Mouse (Mus musculus) hindbrain, embryonic 11.5 days (tissue): ENCODE data around the gene Sema6d. TPM values are rescaled to one million over a fixed set of nuclear protein-coding genes. Genes with fewer than 3 reads are reported as not detected.

Source experiments
- ATAC-seq: fragments of 200-750 bp; cut with Nextera tagmentation; 2 replicates; pipeline ENCODE4 v1.8.0; 2017; ENCODE audit warnings: mild to moderate bottlenecking, moderate TSS enrichment, moderate library complexity; ENCODE audit not compliant: low FRiP score
- DNase-seq: peaks from one replicate; pipeline ENCODE4 v3.0.0-alpha.2; 2015; ENCODE audit warnings: low spot score
- H3K27ac ChIP-seq: fragments of 300-500 bp; sonication (generic); 2 replicates; pipeline ENCODE4 v1.5.1; 2014; ENCODE audit warnings: mild to moderate bottlenecking, low read depth, low read length
- H3K27me3 ChIP-seq: fragments of 300-500 bp; sonication (generic); 2 replicates; pipeline ENCODE4 v1.6.1; 2014; ENCODE audit warnings: mild to moderate bottlenecking, low read length, moderate library complexity, mixed read lengths; ENCODE audit not compliant: control insufficient read depth, insufficient read depth
- H3K36me3 ChIP-seq: fragments of 300-500 bp; sonication (generic); 2 replicates; pipeline ENCODE4 v1.6.1; 2014; ENCODE audit warnings: mild to moderate bottlenecking, low read length, moderate library complexity, mixed read lengths; ENCODE audit not compliant: control insufficient read depth, insufficient read depth
- H3K4me1 ChIP-seq: fragments of 300-500 bp; sonication (generic); replicated peaks from 2 replicates; pipeline ENCODE4 v1.6.1; 2014; ENCODE audit warnings: low read length, mixed read lengths; ENCODE audit not compliant: control insufficient read depth, insufficient read depth
- H3K4me2 ChIP-seq: fragments of 300-500 bp; sonication (generic); replicated peaks from 2 replicates; pipeline ENCODE4 v1.6.1; 2014; ENCODE audit warnings: mild to moderate bottlenecking, low read depth, low read length
- H3K4me3 ChIP-seq: fragments of 300-500 bp; sonication (generic); 2 replicates; pipeline ENCODE4 v1.5.1; 2014; ENCODE audit warnings: low read depth, low read length
- H3K9ac ChIP-seq: fragments of 300-500 bp; sonication (generic); 2 replicates; pipeline ENCODE4 v1.6.1; 2014; ENCODE audit warnings: low read depth, low read length
- H3K9me3 ChIP-seq: fragments of 300-500 bp; sonication (generic); 2 replicates; pipeline ENCODE4 v1.6.1; 2016; ENCODE audit warnings: low read length; ENCODE audit not compliant: control insufficient read depth
- WGBS: fragments of 180-500 bp; shearing (Covaris S2); extraction: QIAGEN DNeasy Blood & Tissue Kit; methylation state at CpG from one replicate; pipeline ENCODE4 v1.1.7; 2014; 5-methylcytosine and 5-hydroxymethylcytosine counted together
- polyA plus RNA-seq: library from polyadenylated mRNA; unstranded; fragments of >200 nt; fragmentation: Nextera tagmentation; extraction: Ambion mirVana; gene quantifications from 2 replicates; pipeline ENCODE4 v1.2.1, GENCODE M21; 2014

Sema6d gene
- polyA plus RNA-seq, 1 experiment from 2014 or later = 26.2 TPM

DNA sequence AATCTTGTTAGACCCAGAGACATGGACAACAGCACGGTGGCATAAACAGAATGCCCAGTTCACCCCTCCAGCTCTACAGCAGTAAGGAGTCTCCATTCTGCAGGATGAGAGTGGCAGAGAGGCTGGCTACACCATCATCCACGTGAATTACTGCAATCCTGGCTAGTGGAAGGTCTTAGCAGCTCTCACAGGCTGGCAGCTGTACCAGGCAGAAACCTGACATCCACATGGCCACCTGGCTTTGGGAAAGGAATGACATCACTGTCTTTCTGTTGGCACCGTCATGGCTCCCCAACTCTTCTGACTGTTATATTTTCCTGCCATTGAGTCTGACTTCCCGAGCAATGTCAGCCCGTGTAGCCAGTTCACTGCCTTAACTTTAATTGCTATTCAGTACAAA lies 474.0 kb downstream of the Sema6d start:
- Histone ChIP-seq H3K4me2 (no peak overlapping the region), H3K36me3 (no peaks in the 10 kb centered on the region), H3K4me1 (no peaks in the 10 kb centered on the region), H3K9ac (no peak overlapping the region), H3K27me3 (no peaks in the 10 kb centered on the region), H3K9me3 (no peaks in the 10 kb centered on the region), H3K4me3 (no peak overlapping the region), H3K27ac (no peak overlapping the region)
- no peak for DNase-seq
- ATAC-seq = no peak
- 85% methylated on average over 5 of the region's 5 CpGs for WGBS

DNA sequence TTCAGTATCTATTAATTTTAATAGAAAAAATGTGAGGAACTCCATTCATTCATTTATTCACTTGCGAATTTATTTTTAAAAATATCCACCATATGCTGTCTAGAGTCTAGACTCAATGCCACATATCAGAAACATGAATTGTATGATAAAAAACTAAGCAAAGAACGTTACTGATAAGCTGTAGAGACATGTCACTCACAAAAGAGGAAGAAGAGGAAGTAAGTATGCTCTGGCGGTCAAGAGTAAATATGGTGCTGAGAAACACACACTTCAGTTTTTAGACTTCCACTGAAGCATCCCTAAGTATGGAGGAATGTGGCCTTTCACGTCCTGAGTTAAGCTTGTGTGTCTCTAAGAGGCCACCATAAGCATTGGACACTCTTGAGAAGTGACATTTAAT lies 484.0 kb downstream of the Sema6d start:
- 78% methylated on average over 4 of the region's 4 CpGs for WGBS
- Histone ChIP-seq H3K27ac (no peak overlapping the region), H3K4me2 (no peak overlapping the region), H3K9ac (no peak overlapping the region), H3K4me1 (no peaks in the 10 kb centered on the region), H3K36me3 (no peaks in the 10 kb centered on the region), H3K27me3 (no peaks in the 10 kb centered on the region), H3K9me3 (no peaks in the 10 kb centered on the region), H3K4me3 (no peak overlapping the region)
- ATAC-seq (no peak), DNase-seq (no peak)

DNA sequence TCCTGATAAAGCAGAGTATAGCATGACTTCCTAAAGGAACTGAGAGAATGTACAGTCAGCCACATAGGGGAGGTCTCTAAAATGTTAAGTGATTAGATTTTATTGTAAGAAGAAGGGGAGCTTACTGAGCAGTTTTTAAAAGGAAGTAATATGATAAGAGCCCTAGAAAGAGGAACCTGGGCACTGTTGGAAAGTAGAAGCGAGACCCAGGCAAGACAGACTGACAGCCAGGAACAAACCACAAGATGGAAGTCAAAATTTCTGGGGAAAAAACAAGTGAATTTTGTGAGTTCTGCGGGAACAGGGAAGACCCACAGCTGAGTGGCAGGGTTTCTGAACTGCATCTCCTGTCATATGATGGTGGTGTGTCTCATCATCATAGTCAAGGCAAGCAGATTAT lies 486.3 kb downstream of the Sema6d start:
- DNase-seq = no peak
- H3K9ac ChIP-seq = no peak overlapping the region
- no peak for ATAC-seq
- H3K4me1 ChIP-seq = no peaks in the 10 kb centered on the region
- no peak overlapping the region for H3K27ac ChIP-seq
- no peaks in the 10 kb centered on the region for H3K36me3 ChIP-seq
- H3K9me3 ChIP-seq = no peaks in the 10 kb centered on the region
- no peak overlapping the region for H3K4me2 ChIP-seq
- no peaks in the 10 kb centered on the region for H3K27me3 ChIP-seq
- 86% methylated on average over 2 of the region's 2 CpGs for WGBS
- no peak overlapping the region for H3K4me3 ChIP-seq

DNA sequence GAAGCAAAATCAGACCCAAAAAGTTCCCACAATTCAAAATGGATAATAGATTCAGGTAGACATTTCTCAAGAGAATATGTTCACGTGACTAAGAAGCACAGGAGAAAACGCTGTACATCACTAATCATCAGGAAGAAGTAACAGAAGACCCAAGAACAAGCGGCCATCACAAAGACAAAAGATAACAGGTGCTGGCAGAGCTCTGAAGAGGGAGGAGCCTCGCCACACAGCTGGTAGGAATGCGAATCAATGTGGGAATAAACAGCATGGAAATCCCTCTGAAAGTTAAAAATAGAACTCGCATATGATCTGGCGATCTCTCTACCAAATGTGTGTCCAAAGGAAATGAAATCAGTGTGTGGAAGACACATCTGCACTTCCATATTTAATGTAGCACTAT lies 493.8 kb downstream of the Sema6d start:
- no peak for ATAC-seq

DNA sequence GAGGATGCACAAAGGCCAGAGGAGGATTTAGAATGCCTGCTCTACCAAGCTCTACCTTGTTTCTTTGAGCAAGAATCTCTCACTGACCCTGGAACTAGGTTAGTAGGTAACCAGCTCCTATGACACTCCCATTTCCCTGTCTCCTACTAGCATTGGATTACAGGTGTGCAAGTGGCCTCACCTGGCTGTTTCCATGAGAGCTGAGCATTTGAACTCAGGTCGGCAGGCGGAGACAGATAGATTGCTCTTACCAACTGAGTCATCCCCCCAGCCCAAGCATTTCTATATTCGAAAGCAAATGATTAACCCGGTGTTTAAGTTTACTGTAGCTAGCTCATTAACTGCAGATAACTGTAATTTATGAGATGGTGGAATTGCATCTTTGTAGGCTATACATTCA lies 503.0 kb downstream of the Sema6d start:
- Histone ChIP-seq H3K36me3 (no peaks in the 10 kb centered on the region), H3K4me3 (no peak overlapping the region), H3K9ac (no peak overlapping the region), H3K27ac (no peak overlapping the region), H3K4me2 (no peak overlapping the region), H3K9me3 (no peaks in the 10 kb centered on the region), H3K27me3 (no peaks in the 10 kb centered on the region), H3K4me1 (no peaks in the 10 kb centered on the region)
- 98% methylated on average over 4 of the region's 4 CpGs for WGBS
- ATAC-seq (no peak), DNase-seq (no peak)

More for the DNA sequence above, 493.8 kb downstream of the Sema6d start:
- Histone ChIP-seq H3K36me3 (no peaks in the 10 kb centered on the region), H3K4me1 (no peaks in the 10 kb centered on the region), H3K27me3 (no peaks in the 10 kb centered on the region), H3K4me2 (no peak overlapping the region), H3K27ac (no peak overlapping the region), H3K9me3 (no peaks in the 10 kb centered on the region), H3K4me3 (no peak overlapping the region), H3K9ac (no peak overlapping the region)
- WGBS = 75% methylated on average over 7 of the region's 7 CpGs
- no peak for DNase-seq

DNA sequence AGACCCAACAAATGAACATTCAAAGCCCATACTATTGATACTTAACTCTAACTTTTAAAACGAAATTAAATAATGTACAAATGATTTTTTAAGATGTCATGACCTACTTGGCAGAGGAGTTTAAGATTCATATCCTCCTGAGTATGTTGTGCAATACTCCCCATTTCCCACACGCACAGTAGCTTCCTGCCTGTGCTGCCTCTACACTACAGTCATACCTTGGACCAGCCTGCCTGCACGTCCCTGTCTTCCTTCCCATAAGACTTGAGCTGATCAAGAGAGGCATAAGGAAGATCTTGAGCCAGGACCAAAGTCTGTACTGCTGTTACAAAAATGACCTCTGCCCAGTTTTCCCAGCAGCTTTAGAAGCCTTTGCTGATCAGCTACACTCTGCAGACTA lies 509.2 kb downstream of the Sema6d start:
- no peaks in the 10 kb centered on the region for H3K36me3 ChIP-seq
- DNase-seq = no peak
- no peak overlapping the region for H3K4me3 ChIP-seq
- no peak overlapping the region for H3K27ac ChIP-seq
- H3K4me1 ChIP-seq = no peaks in the 10 kb centered on the region
- WGBS = 86% methylated on average over 3 of the region's 3 CpGs
- ATAC-seq = no peak
- no peak overlapping the region for H3K9ac ChIP-seq
- H3K4me2 ChIP-seq = no peak overlapping the region
- H3K27me3 ChIP-seq = no peaks in the 10 kb centered on the region
- H3K9me3 ChIP-seq = no peaks in the 10 kb centered on the region

DNA sequence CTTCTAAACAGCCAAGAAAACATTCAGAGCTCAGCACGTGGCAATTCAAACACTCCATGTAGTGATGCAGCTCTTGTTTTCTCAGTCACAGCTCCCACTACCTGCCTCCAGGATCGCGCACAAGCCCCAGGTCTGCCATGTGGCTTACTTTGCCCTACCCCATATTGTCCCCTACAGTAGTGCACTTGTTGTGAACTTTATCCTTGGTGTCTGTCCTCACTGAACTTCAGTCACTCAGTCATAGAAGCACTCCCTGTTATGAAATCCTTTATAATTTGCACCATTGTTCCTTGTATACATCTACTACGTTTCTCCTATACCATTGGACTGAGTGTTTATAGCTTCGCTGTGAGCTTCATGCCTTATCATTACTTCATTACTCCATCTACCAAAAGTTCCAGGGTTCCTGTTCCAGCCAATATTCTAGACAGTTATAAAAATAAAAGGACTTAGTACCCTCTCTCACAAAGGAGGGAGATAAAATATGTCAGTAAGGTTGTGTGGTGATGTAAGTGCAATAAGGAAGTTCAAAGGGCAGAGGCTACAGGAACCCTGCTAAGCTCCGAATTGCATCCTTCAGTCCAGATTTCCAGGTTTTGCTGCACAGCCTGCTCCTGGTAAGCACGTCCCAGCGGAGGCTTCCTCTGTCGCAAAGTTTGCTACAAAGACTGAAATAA lies 512.1 kb downstream of the Sema6d start:
- 78% methylated on average over 9 of the region's 9 CpGs for WGBS

DNA sequence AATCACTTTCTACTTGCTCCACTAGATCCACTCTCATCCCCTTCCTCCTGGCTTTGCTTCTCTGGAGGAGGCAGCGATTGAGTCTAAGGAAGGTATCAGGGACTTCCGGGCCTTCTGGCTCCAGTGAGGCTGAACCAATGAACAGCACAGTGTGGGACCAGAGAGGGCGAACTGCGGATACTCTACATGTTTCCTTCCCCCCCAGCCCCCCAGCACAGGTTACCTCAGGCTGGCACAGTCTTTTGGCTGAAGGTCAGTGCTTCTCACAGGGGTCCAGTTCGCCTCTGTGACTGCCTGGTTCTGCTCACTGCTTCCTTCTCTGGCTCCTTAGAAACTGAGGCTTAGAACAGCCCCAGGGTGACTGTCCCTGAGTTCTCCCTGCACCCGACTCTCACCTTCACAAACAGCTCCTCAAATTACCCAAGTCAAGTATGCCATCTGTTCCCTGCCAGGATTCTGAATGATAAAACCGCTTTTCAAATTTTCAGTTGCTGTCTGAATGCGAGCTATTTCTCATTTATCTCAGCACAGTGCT lies 512.7 kb downstream of the Sema6d start:
- 58% methylated on average over 8 of the region's 8 CpGs for WGBS
- no peak overlapping the region for H3K9ac ChIP-seq

More for the DNA sequence above, 512.1 kb downstream of the Sema6d start:
- Histone ChIP-seq H3K27ac (no peak overlapping the region), H3K9ac (no peak overlapping the region), H3K4me1 (no peaks in the 10 kb centered on the region), H3K9me3 (no peaks in the 10 kb centered on the region), H3K27me3 (no peaks in the 10 kb centered on the region), H3K36me3 (no peaks in the 10 kb centered on the region), H3K4me2 (no peak overlapping the region), H3K4me3 (no peak overlapping the region)
- DNase-seq (no peak), ATAC-seq (no peak)

DNA sequence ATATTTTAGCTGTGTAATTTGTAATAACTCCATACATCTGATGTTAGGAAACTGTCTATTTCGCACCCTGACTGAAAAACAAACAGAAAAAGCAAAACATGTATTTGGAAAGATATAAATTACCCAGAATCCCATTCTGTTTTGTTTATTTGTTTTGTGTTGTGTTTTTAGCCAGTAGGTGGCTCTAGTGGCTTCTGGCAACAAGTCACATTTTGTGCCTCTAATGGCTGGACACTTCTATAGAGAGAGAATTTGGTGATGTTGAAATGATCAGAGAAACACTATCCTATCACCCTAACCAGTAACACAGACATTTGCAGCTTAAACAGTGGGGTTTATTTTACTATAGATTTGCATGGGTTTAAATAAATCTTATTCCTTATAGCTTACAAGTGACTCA lies 515.6 kb downstream of the Sema6d start:
- no peak for ATAC-seq
- H3K9me3 ChIP-seq = no peaks in the 10 kb centered on the region
- no peak overlapping the region for H3K4me3 ChIP-seq
- H3K4me1 ChIP-seq = no peaks in the 10 kb centered on the region
- no peak overlapping the region for H3K4me2 ChIP-seq
- no peak for DNase-seq
- no peak overlapping the region for H3K27ac ChIP-seq
- peaks cover 3% of the 10 kb centered on the region for H3K27me3 ChIP-seq
- H3K36me3 ChIP-seq = no peaks in the 10 kb centered on the region
- WGBS = 79% methylated on average over 1 of the region's 1 CpGs
- H3K9ac ChIP-seq = no peak overlapping the region

More for the DNA sequence above, 512.7 kb downstream of the Sema6d start:
- DNase-seq (no peak), ATAC-seq (no peak)
- no peak overlapping the region for H3K4me3 ChIP-seq
- H3K27ac ChIP-seq = no peak overlapping the region
- H3K27me3 ChIP-seq = no peaks in the 10 kb centered on the region
- H3K4me2 ChIP-seq = no peak overlapping the region
- H3K36me3 ChIP-seq = no peaks in the 10 kb centered on the region
- no peaks in the 10 kb centered on the region for H3K4me1 ChIP-seq
- no peaks in the 10 kb centered on the region for H3K9me3 ChIP-seq
